Mouse (Mus musculus) ovary, postnatal 10 days (tissue): ENCODE data around the gene Pcsk2.

Source experiments
- DNase-seq: peaks from one replicate; pipeline ENCODE4 v3.0.0; 2022; ENCODE audit warnings: low spot score

Gene Pcsk2

GRCm38 (mm10) chr2:143735442-143735841 is 189.5 kb downstream of the Pcsk2 start:
- no peak for DNase-seq

DNA sequence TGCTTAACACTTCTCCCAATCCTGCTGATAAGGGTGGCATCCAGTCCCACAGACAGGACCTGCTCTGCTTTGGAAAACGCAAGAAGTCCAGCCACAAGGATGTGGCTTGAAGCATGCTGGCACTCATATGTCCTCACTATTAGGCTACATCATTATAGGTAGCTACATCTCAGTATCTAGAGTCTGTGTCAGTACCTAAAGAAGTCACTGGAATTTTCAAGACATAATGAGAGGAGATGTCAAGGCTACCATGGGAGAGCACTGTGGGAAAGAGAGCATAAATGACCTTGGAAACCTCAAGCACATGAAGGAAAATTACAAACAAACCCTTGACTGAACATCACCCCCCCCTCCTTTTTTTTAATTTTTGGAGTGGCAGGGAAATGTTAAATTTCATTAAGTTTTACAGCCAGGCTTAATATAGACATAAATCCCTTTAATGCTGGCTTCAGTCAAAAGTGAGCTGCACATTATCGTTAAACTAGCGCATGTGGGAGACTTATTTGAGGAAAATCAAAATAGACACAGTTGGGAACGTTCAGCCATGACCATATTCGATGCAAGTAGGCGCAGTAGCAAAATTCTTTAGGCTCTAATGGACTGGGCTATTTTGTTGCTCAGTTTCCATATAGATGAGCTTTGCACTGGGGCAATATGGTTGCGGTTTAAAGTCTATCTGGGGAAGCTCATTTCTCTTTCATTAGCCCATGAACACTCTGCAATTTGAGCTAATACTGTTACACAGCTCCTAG is 193.7 kb downstream of the Pcsk2 start:
- no peak for DNase-seq

DNA sequence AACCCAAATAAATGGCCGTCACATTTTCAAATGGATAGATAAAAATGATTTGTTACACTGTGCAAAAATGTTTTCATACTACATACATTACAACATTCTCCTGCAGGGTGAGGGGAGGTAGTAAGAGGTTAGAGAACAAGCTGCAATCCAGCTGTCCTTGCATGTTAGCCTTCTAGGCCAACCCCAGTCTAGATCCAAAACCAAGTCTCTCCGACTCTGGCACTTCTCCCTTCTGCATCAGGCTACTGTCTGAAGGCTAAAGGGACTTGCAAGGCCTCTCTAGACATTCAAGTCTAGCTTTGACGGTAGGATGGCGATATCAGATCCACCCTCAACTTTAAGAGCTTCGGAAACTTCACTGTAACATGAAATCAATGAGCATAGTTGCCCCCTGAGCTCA is 196.5 kb downstream of the Pcsk2 start:
- DNase-seq = no peak

GRCm38 (mm10) chr2:143743081-143743480 is 197.1 kb downstream of the Pcsk2 start:
- DNase-seq = no peak

GRCm38 (mm10) chr2:143752051-143752788 is 206.3 kb downstream of the Pcsk2 start:
- no peak for DNase-seq

GRCm38 (mm10) chr2:143776448-143776847 is 230.5 kb downstream of the Pcsk2 start:
- DNase-seq = no peak

- DNase-seq = no peak
These were observed 234.4 kb downstream of the Pcsk2 start for GRCm38 (mm10) chr2:143780310-143780709.

- DNase-seq = no peak
These were observed 244.0 kb downstream of the Pcsk2 start for GRCm38 (mm10) chr2:143789911-143790310.

DNA sequence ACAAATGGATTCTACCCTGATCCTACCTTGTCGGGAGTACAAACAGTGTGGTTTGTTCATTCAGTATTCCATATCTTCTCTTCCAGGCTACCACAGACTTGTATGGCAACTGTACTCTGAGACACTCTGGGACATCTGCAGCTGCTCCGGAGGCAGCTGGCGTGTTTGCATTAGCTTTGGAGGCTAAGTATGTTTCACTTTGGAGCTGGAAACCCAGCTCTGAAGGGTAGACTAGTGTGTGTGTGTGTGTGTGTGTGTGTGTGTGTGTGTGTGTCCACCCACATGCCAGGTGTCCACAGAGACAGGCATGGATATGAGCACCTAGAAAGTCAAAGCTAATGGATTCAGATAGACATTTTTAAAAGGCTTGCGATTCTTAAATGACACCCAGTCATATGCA is 249.9 kb downstream of the Pcsk2 start:
- no peak for DNase-seq

DNA sequence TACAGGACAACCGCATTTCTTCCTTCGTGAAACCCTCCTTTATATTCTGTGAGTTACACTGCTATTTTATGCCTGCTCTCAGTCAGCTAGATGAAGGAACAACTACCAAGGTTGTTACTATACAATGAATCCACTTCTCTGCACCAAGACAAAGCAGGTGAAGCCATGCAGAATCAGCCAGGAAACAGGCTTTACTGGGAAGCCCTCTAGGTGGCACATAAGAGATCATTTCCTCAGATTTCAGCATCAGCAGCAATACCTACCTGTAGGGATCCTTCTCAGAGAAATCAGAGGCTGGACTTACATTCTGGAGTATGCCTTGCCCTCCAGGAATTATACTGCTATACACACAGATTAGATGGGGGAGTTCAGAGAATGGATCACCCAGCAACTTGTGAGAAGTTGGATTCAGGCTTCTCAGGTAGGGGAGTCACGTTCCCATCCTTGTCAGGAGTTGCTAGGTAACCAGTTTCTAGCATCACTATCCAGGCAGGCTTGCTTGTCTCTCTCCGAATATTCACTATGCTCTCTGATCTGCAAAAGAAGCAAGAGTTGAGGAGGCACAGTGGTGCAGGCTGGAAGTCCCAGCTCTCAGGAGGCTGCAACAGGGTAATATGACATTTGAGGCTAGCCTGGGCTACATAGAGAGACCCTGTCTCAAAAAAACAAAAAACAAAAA is 250.5 kb downstream of the Pcsk2 start:
- DNase-seq = no peak

DNA sequence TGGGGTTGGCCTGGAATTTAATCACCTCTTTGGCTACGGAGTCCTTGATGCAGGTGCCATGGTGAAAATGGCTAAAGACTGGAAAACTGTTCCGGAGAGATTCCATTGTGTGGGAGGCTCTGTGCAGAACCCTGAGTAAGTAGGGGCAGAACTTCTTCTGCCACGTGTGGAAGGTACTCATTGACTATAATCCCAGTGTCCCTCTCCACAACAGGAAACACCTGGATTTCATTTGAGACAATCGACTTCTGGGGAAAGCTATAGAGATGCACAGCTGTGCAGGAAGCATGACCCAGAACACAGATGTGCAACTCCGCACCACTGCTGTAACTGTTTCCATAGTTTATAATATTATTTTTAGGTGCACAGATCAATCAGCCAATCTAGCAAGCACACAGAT is 255.1 kb downstream of the Pcsk2 start:
- no peak for DNase-seq

GRCm38 (mm10) chr2:143806140-143806923 is 260.4 kb downstream of the Pcsk2 start:
- DNase-seq = no peak

DNA sequence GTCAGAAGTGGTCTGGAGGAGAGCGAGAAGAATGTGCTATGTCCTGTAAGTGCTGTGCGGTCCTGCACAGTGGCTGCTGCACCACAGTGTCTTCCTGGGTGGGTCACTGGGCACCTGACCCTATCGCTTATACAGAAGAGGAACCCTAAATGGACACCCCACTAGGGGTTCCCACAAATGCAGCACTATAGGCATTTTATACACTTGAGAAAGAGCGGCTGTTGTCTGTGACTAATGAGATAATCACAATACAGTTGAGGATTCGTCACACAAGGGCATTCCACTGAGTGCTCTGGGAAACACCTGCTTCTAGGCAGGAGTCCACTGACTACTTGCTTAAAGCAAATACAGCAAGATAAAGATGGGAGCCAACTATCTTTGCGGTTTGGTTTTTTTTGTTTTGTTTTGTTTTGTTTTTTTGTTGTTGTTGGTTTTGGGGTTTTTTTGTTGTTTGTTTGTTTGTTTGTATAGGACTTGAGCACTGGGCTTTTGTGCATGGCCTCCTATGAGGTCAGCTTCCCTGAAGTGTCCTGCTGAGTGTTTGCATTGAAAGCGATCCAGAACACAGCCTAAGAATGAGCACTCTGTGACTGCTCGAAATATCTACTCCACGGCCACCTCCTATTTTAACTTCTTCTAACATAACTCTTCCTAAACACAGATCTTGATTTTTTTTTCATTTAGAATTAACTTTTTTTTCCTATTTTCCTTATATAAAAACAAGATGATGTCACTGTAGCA is 261.1 kb downstream of the Pcsk2 start:
- DNase-seq = no peak

DNA sequence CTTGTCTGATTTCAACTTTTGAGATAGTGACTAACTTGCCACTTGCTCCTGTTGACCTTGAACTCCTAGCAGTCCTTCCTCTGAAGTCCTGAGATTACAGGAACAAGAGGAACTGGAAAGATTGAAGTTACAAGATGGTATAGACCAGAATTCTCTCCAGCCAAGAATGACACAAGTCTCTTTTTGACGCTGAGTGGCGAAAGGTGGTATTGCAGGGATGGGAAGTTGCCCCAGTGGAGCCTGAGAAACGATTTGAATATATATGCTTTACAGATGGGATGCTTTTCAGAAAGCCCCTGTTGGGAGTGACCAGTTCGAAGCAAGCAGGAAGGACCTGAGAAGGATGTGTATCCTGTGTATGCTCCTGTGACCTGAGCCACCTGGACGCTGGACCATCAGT is 262.8 kb downstream of the Pcsk2 start:
- DNase-seq = no peak

DNA sequence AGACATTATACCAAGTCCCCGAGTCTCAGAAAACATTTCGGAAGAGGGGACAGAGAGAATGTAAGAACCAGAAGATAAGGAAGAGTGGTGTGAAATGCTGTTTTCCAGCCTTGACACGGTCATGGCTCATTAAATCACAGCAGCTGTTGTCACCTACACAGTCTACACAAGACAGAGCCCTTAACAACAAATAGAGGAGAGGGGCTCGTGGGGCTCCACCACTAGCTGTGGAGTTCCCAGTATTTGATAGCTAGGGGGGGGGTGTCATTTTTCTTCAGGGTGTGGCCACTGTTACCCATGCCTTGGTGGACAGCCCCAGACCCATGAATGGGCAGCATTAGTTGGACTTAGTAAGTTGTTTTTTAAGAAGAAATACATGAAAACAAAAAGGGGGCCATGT is 266.3 kb downstream of the Pcsk2 start:
- no peak for DNase-seq

- DNase-seq = no peak
These were observed 267.5 kb downstream of the Pcsk2 start for GRCm38 (mm10) chr2:143813461-143813860.

DNA sequence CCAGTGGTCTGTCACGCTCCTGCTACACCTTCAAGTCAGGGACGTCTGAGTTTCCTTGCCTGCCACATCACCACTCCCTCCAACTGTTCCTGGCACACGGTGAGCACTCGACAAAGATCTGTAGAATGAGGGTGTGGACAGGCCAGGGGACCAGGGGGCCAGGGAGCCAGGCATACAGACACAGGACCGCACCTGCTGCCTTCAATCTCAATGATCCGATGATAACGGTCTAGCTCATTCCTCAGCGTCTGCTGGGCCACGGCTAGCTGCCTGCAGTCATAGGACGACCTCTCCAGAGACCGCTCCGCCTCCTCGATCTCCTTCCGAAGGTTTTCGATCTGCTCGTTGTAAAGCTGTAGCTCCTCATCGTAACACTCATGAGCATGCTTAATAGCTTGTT is 285.7 kb downstream of the Pcsk2 start:
- DNase-seq = no peak

GRCm38 (mm10) chr2:143832721-143833120 is 286.8 kb downstream of the Pcsk2 start:
- no peak for DNase-seq

DNA sequence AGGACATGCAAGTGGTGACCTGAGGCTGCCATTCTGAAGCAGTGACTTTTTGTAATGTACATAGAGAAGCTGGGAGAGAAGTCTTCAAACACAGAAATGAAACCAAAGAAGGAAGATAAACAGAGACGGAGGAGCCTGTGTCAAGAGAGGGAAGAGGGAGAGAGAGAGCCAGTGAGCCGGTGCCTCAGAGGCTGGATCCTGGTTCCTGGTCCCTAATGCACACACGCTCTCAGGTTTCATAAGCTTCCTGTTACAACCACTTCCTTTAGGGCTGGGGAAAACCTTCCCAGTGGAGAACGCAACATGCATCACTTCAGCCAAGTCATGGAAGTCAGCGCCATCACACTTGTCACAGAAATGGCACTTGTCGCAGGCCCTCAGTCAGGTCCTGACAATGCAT is 288.1 kb downstream of the Pcsk2 start:
- DNase-seq = no peak

DNA sequence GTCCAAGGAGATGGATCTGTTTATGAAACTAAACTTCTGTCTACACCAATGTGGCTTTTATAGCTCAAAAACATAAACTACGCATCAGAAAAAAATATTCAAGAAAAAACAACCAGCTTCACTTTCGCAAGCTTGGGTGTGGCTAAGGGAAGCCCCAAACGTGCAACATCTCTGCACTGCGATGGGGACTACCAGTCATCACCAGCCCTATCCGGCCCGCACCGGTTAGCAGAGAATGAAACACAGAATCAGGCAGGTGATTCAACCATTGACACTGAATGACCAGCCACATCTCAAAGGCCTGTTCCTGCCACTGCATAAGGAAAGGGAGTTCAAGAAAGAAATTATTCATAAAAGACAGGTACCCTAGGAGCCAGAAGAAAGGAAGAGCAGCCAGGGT is 289.9 kb downstream of the Pcsk2 start:
- DNase-seq = no peak

- peak; percentile 20 for DNase-seq
These were observed 291.3 kb downstream of the Pcsk2 start for GRCm38 (mm10) chr2:143837291-143837701.

- no peak for DNase-seq
These were observed 292.7 kb downstream of the Pcsk2 start for GRCm38 (mm10) chr2:143838698-143839097.
